Mouse (Mus musculus) T-helper 2 cell (primary cell): ENCODE results near the gene Cep57l1.

Experiments
- in situ Hi-C: fragments of 300-600 bp; cut with MboI, MseI; formaldehyde crosslinking; loops from one replicate; pipeline ENCODE4 v1.15.1; 2025; ENCODE audit warnings: high pct_unique_total_duplicates

Gene Cep57l1

GRCm38 (mm10) chr10:41682546-41683393 is 126.9 kb downstream of the Cep57l1 start:
- in situ Hi-C loops = no loop called here

GRCm38 (mm10) chr10:41678746-41679360 is 130.8 kb downstream of the Cep57l1 start:
- in situ Hi-C loops = loop anchor here (10.0 kb wide), 1 partner anchor 164 kb away; the partner anchor contains the start of gene Cd164

GRCm38 (mm10) chr10:41677396-41677795 is 132.3 kb downstream of the Cep57l1 start:
- in situ Hi-C loops = loop anchor here (10.0 kb wide), 1 partner anchor 163 kb away; the partner anchor contains the start of gene Cd164

- in situ Hi-C loops = loop anchor here (10.0 kb wide), 1 partner anchor 162 kb away; the partner anchor contains the start of gene Cd164
These were observed 133.0 kb downstream of the Cep57l1 start for GRCm38 (mm10) chr10:41676661-41677061.

DNA sequence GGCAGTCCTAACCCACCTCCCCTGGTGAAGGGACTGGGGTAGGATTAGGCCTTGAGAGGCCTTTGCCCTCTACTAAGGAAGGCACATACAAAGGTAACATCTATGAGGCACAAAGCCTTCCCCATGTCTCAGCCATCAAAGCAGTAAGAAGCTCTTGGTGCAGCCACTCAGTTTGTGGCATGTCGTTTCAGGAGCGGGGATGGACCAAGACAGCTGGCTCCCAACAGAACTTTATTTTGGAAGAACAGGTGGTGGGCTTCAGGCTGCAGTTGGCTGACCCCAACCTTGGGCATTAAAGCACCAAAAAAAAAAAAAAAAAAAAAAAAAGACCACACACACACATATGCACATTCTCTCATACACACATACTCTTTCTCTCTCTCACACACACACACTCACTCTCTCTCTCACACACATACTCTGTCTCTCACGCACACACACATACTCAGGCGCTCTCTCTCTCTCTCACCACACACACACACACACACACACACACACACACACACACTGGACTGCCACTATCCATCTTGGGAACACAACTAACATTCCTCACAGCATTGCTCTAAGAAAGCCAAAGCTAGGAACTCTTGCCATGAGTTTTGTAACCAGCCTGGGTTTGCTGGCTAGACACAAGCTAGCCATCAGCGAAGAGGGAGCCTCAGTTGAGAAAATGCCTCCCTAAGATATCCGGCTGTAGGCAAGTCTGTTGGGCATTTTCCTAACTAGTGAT is 133.7 kb downstream of the Cep57l1 start:
- in situ Hi-C loops = loop anchor here (10.0 kb wide), 1 partner anchor 161 kb away; the partner anchor contains the start of gene Cd164

GRCm38 (mm10) chr10:41675243-41675642 is 134.4 kb downstream of the Cep57l1 start:
- in situ Hi-C loops = loop anchor here (10.0 kb wide), 1 partner anchor 160 kb away; the partner anchor contains the start of gene Cd164

DNA sequence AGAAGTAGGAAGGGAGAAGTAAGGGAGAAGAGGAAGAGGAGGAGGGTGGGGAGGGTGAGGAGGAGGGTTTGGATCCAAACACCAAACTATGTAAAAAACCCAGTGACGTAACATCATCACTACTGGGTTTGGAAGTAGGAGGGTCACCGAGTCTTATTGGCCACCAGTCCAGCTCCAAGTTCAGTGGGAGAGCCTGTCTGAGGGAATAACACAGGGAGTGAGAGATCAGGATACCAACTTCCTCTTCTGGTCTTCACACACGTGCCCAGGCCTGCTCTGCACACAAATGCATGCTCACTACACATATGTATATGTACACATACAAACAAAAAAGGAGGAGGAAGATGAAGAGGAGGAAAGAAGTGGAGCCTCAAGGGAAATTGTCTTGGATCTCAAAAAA is 135.3 kb downstream of the Cep57l1 start:
- in situ Hi-C loops = loop anchor here (10.0 kb wide), 1 partner anchor 160 kb away; the partner anchor contains the start of gene Cd164

GRCm38 (mm10) chr10:41670196-41670595 is 139.5 kb downstream of the Cep57l1 start:
- in situ Hi-C loops = loop anchor here (10.0 kb wide), 1 partner anchor 155 kb away; the partner anchor contains the start of gene Cd164
